Mouse (Mus musculus) CH12.LX (cell line): Measurements from ENCODE around the gene Eif2b4. TPM values are rescaled to one million over a fixed set of nuclear protein-coding genes. Genes with fewer than 3 reads are reported as not detected.

Source experiments
- DNase-seq: peaks from one replicate; pipeline ENCODE4 v3.0.0-alpha.2; 2013; ENCODE audit errors: extremely low read depth
- H3K27ac ChIP-seq: 2 replicates; pipeline ENCODE4 v1.5.1; 2012; ENCODE audit warnings: low read depth, mild to moderate bottlenecking, control low read depth, moderate library complexity; ENCODE audit not compliant: insufficient read depth
- H3K27me3 ChIP-seq: replicated peaks from 2 replicates; pipeline ENCODE3; 2012; ENCODE audit warnings: inconsistent platforms
- H3K36me3 ChIP-seq, 2 experiments: replicated peaks in 1 of 2; 2 replicates each; pipeline versions ENCODE3 to v1.6.1; 2012; ENCODE audit warnings: inconsistent platforms in 1 of 2, low read length in 1 of 2, mild to moderate bottlenecking in 1 of 2, mixed read lengths in 1 of 2, moderate library complexity in 1 of 2; ENCODE audit not compliant: control insufficient read depth in 1 of 2, insufficient read depth in 1 of 2
- H3K4me1 ChIP-seq, 2 experiments: 2 replicates each; pipeline ENCODE4 v1.6.1; 2012; ENCODE audit warnings: inconsistent platforms in 1 of 2, moderate library complexity in 1 of 2; ENCODE audit not compliant: insufficient read depth in 2 of 2, control insufficient read depth in 1 of 2
- H3K4me2 ChIP-seq: 2 replicates; pipeline ENCODE4 v1.6.1; 2012; ENCODE audit warnings: low read depth, mild to moderate bottlenecking, control low read depth; ENCODE audit not compliant: poor library complexity, insufficient read depth, severe bottlenecking
- H3K4me3 ChIP-seq, 3 experiments: fragments of 150-350 bp in 1 of 3; sonication (generic) in 1 of 3; replicated peaks in 1 of 3; 2 replicates each; pipeline versions ENCODE3 to v1.5.1; 2011 to 2012; ENCODE audit warnings: low read depth in 2 of 3, low read length in 2 of 3, mild to moderate bottlenecking in 2 of 3, moderate library complexity in 2 of 3, control low read depth in 1 of 3, improper control_type of control experiment in 1 of 3, inconsistent platforms in 1 of 3, mixed read lengths in 1 of 3; ENCODE audit not compliant: poor library complexity in 1 of 3
- H3K79me2 ChIP-seq: replicated peaks from 2 replicates; pipeline ENCODE4 v1.6.1; 2012; ENCODE audit warnings: mild to moderate bottlenecking, moderate library complexity; ENCODE audit not compliant: control insufficient read depth, poor library complexity, insufficient read depth, severe bottlenecking; ENCODE audit errors: extremely low read depth
- H3K9ac ChIP-seq: 2 replicates; pipeline ENCODE4 v1.6.1; 2012; ENCODE audit warnings: low read depth, mild to moderate bottlenecking, control low read depth, moderate library complexity; ENCODE audit not compliant: insufficient read depth
- H3K9me3 ChIP-seq: replicated peaks from 2 replicates; pipeline ENCODE3; 2012; ENCODE audit warnings: low read length, inconsistent platforms, mixed read lengths
- BHLHE40 ChIP-seq: IDR thresholded peaks from 2 replicates; pipeline ENCODE4 v1.6.1; 2011; ENCODE audit warnings: mild to moderate bottlenecking, low read depth, low read length, improper control_type of control experiment
- CHD1 ChIP-seq: IDR thresholded peaks from 2 replicates; pipeline ENCODE4 v1.6.1; 2012; ENCODE audit warnings: low read depth, low read length, improper control_type of control experiment, inconsistent platforms
- CHD2 ChIP-seq: IDR thresholded peaks from 2 replicates; pipeline ENCODE4 v1.6.1; 2011; ENCODE audit warnings: low read length, improper control_type of control experiment
- CTCF ChIP-seq, 2 experiments: IDR thresholded peaks in 1 of 2; conservative IDR thresholded peaks in 1 of 2; 2 replicates each; pipeline ENCODE4 v1.5.1; 2011 to 2012; ENCODE audit warnings: low read depth in 2 of 2, low read length in 2 of 2, improper control_type of control experiment in 1 of 2, inconsistent platforms in 1 of 2, mild to moderate bottlenecking in 1 of 2, moderate library complexity in 1 of 2
- E2F4 ChIP-seq: IDR thresholded peaks from 2 replicates; pipeline ENCODE4 v1.6.1; 2011; ENCODE audit warnings: low read depth, low read length, improper control_type of control experiment; ENCODE audit not compliant: insufficient replicate concordance
- ELF1 ChIP-seq: IDR thresholded peaks from 2 replicates; pipeline ENCODE4 v1.6.1; 2014; ENCODE audit warnings: low read depth, mild to moderate bottlenecking, inconsistent platforms, low read length, improper control_type of control experiment
- EP300 ChIP-seq: IDR thresholded peaks from 2 replicates; pipeline ENCODE4 v1.6.1; 2011; ENCODE audit warnings: low read length, improper control_type of control experiment
- GABPA ChIP-seq: IDR thresholded peaks from 2 replicates; pipeline ENCODE4 v1.6.1; 2012; ENCODE audit warnings: low read depth, low read length, improper control_type of control experiment, inconsistent platforms; ENCODE audit not compliant: insufficient replicate concordance
- HCFC1 ChIP-seq: IDR thresholded peaks from 2 replicates; pipeline ENCODE4 v1.6.1; 2012; ENCODE audit warnings: low read depth, mild to moderate bottlenecking, inconsistent platforms, low read length, improper control_type of control experiment
- JUND ChIP-seq: conservative IDR thresholded peaks from 2 replicates; pipeline ENCODE4 v1.6.1; 2011; ENCODE audit warnings: low read depth, low read length, improper control_type of control experiment
- KAT2A ChIP-seq: IDR thresholded peaks from 2 replicates; pipeline ENCODE4 v1.6.1; 2012; ENCODE audit warnings: low read length, improper control_type of control experiment, inconsistent platforms; ENCODE audit not compliant: insufficient replicate concordance
- MAFK ChIP-seq: IDR thresholded peaks from 2 replicates; pipeline ENCODE4 v1.6.1; 2011; ENCODE audit warnings: low read length, improper control_type of control experiment; ENCODE audit not compliant: insufficient replicate concordance
- MAX ChIP-seq: IDR thresholded peaks from 2 replicates; pipeline ENCODE4 v1.6.1; 2011; ENCODE audit warnings: low read length, improper control_type of control experiment
- MEF2A ChIP-seq: IDR thresholded peaks from 2 replicates; pipeline ENCODE4 v1.6.1; 2014; ENCODE audit warnings: low read depth, mild to moderate bottlenecking, inconsistent platforms, low read length, improper control_type of control experiment, borderline replicate concordance
- MXI1 ChIP-seq: IDR thresholded peaks from 2 replicates; pipeline ENCODE4 v1.6.1; 2011; ENCODE audit warnings: mild to moderate bottlenecking, low read depth, low read length, improper control_type of control experiment
- MYC ChIP-seq: IDR thresholded peaks from 2 replicates; pipeline ENCODE4 v1.6.1; 2011; ENCODE audit warnings: low read depth, mild to moderate bottlenecking, improper control_type of control experiment, low read length
- PAX5 ChIP-seq: IDR thresholded peaks from 2 replicates; pipeline ENCODE4 v1.6.1; 2012; ENCODE audit warnings: low read length, inconsistent platforms, mixed read lengths
- POLR2A ChIP-seq: IDR thresholded peaks from 2 replicates; pipeline ENCODE4 v1.6.1; 2011; ENCODE audit warnings: low read depth, mild to moderate bottlenecking, improper control_type of control experiment, low read length
- SMC3 ChIP-seq: IDR thresholded peaks from 2 replicates; pipeline ENCODE4 v1.6.1; 2011; ENCODE audit warnings: low read depth, low read length, improper control_type of control experiment
- TCF12 ChIP-seq: IDR thresholded peaks from 2 replicates; pipeline ENCODE4 v1.6.1; 2014; ENCODE audit warnings: low read depth, mild to moderate bottlenecking, inconsistent platforms, low read length, improper control_type of control experiment
- UBTF ChIP-seq: IDR thresholded peaks from 2 replicates; pipeline ENCODE4 v1.6.1; 2012; ENCODE audit warnings: low read depth, mild to moderate bottlenecking, inconsistent platforms, low read length, improper control_type of control experiment, moderate library complexity
- USF1 ChIP-seq: IDR thresholded peaks from 2 replicates; pipeline ENCODE4 v1.6.1; 2014; ENCODE audit warnings: low read depth, mild to moderate bottlenecking, inconsistent platforms, low read length, improper control_type of control experiment
- ZC3H11A ChIP-seq: IDR thresholded peaks from 2 replicates; pipeline ENCODE4 v1.6.1; 2012; ENCODE audit warnings: low read depth, mild to moderate bottlenecking, inconsistent platforms, low read length, improper control_type of control experiment
- ZKSCAN1 ChIP-seq: IDR thresholded peaks from 2 replicates; pipeline ENCODE4 v1.6.1; 2012; ENCODE audit warnings: low read depth, inconsistent platforms, low read length, improper control_type of control experiment, borderline replicate concordance
- dilution Hi-C: fragments of 300-500 bp; cut with MboI; formaldehyde crosslinking; loops from 2 replicates; pipeline ENCODE4 v1.14.3; 2020; ENCODE audit warnings: low sequenced_read_pairs; ENCODE audit not compliant: extremely low pct_unique_long_range_greater_than_20kb, extremely low pct_ligation_motif_present
- in situ Hi-C: fragments of 300-500 bp; cut with MboI; formaldehyde crosslinking; loops from 3 replicates; pipeline ENCODE4 v1.14.3; 2019; ENCODE audit warnings: low sequenced_read_pairs, low pct_ligation_motif_present, low pct_unique_long_range_greater_than_20kb, mixed read lengths
- polyA plus RNA-seq: library from polyadenylated mRNA; unstranded; fragments of >175 nt; gene quantifications from 2 replicates; pipeline ENCODE4 v1.2.1, GENCODE M21; 2012; ENCODE audit warnings: low read depth; ENCODE audit not compliant: insufficient read length
- total RNA-seq, 2 experiments: library from RNA; depleted of rRNA; stranded (reverse); fragments of 300-350 nt in 1 of 2; fragments of >200 nt in 1 of 2; gene quantifications; 2 replicates each; pipeline ENCODE4 v1.2.3; 2012 to 2014

The Eif2b4 gene
- total and polyA plus RNA-seq, 3 experiments = 26.8 to 99.5 (median 56.8) TPM

DNA sequence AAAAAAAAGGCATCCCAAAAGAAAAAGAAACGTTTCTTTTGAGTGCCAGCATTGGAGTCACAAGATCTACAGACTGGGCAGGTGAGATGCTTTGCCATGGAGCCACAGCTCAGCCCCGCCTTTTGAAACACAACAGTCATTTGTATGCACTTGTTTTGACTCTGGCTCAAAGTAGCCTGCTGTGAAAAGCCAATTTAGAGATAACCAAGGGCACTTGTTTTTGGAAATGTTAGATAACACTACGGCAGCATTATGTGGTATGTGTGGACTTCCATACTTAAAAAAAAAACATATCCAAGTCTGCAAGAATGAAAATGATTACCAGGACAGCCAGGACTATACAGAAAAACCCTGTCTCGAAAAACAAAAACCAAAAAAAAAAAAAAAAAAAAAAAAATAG lies 9.6 kb downstream of the Eif2b4 start:
- H3K9ac ChIP-seq = no peak overlapping the region
- TF ChIP-seq MEF2A (no peak), PAX5 (no peak), MAX (no peak), TCF12 (no peak), E2F4 (no peak), CHD2 (no peak), CTCF (conservative IDR thresholded peaks at IDR 0.05 in 1 of 2, IDR thresholded peaks at IDR 0.05 in 1 of 2; ENCODE audit: low read depth in 2 of 2, low read length in 2 of 2) (no peak), KAT2A (no peak), GABPA (no peak), SMC3 (no peak), JUND (no peak), EP300 (no peak), USF1 (no peak), UBTF (no peak)
- no peak overlapping the region for H3K27ac ChIP-seq
- H3K9me3 ChIP-seq = no peaks in the 10 kb centered on the region
- peaks cover 10% of the 10 kb centered on the region for H3K79me2 ChIP-seq
- H3K4me2 ChIP-seq = no peak overlapping the region
- peaks cover 0 to 11% of the 10 kb centered on the region in 2 experiments; a peak in 2 of 4 replicates for H3K4me1 ChIP-seq
- peaks cover 17 to 24% of the 10 kb centered on the region in 2 experiments for H3K36me3 ChIP-seq
- dilution Hi-C loops = no loop called here
- in situ Hi-C loops = no loop called here
- DNase-seq = no peak
- H3K27me3 ChIP-seq = no peaks in the 10 kb centered on the region
- H3K4me3 ChIP-seq = no peak overlapping the region

DNA sequence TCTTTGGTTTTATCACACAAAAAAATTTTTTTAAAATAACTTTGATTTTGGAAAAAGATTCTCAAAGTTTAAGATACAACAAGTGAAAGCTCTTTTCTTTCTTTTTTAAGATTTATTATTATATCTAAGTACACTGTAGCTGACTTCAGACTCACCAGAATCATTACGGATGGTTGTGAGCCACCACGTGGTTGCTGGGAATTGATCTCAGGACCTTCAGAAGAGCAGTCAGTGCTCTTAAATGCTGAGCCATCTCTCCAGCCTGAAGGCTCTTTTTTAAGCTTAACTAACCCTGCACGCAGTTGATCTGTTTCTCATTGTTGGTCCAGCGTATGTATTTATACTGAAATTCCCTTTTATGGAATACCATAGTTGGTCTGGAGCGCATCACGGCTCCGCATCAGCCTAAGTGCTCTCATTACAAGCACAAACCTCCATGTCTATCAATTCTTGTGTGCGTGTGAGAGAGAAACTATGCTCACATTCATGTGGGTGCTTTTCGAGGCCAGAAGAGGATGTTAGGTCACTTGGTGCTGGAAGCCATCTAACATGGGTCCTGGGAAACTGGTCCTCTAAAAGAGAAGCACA lies 12.0 kb downstream of the Eif2b4 start:
- in situ Hi-C loops = no loop called here
- peaks cover 31% of the 10 kb centered on the region for H3K79me2 ChIP-seq
- H3K9ac ChIP-seq = peak overlapping the region; percentile 93
- dilution Hi-C loops = no loop called here
- H3K36me3 ChIP-seq = peaks cover 0 to 20% of the 10 kb centered on the region in 2 experiments
- peaks cover 0 to 32% of the 10 kb centered on the region in 2 experiments; a peak in 2 of 4 replicates for H3K4me1 ChIP-seq
- DNase-seq = no peak
- no peaks in the 10 kb centered on the region for H3K9me3 ChIP-seq
- H3K27ac ChIP-seq = no peak overlapping the region
- H3K4me2 ChIP-seq = peak overlapping the region; percentile 24; the same call in 1 of the 2 replicates
- H3K27me3 ChIP-seq = no peaks in the 10 kb centered on the region
- no peak for TF ChIP-seq ZC3H11A
- no peak for TF ChIP-seq USF1
- TF ChIP-seq POLR2A = peak; percentile 34; the same call in 1 of the 2 replicates
- TF ChIP-seq GABPA = no peak
- no peak for TF ChIP-seq MAFK
- TF ChIP-seq BHLHE40 = no peak
- no peak for TF ChIP-seq E2F4
- no peak for TF ChIP-seq HCFC1
- peak; percentile 64; the same call in 1 of the 2 replicates for TF ChIP-seq MXI1
- no peak for TF ChIP-seq CHD2
- no peak for TF ChIP-seq CHD1
- TF ChIP-seq CTCF (conservative IDR thresholded peaks at IDR 0.05 in 1 of 2, IDR thresholded peaks at IDR 0.05 in 1 of 2; ENCODE audit: low read depth in 2 of 2, low read length in 2 of 2) = no peak
- no peak for TF ChIP-seq ELF1
- no peak for TF ChIP-seq ZKSCAN1
- TF ChIP-seq MYC = peak; percentile 79; the same call in 1 of the 2 replicates
- peak; percentile 57; the same call in 1 of the 2 replicates for TF ChIP-seq MAX
- TF ChIP-seq, all 38 proteins: peak for 4
- peak overlapping the region in 2 of 3 experiments; percentile 78 to 81 for H3K4me3 ChIP-seq
